Mouse (Mus musculus): ENCODE data around the gene Scn4b. TPM values are rescaled to one million over a fixed set of nuclear protein-coding genes. Genes with fewer than 3 reads are reported as not detected.

The Scn4b gene
- 0.16 and 0.23 TPM in 2 replicates for polyA plus RNA-seq (2012; rRNA removed)

DNA sequence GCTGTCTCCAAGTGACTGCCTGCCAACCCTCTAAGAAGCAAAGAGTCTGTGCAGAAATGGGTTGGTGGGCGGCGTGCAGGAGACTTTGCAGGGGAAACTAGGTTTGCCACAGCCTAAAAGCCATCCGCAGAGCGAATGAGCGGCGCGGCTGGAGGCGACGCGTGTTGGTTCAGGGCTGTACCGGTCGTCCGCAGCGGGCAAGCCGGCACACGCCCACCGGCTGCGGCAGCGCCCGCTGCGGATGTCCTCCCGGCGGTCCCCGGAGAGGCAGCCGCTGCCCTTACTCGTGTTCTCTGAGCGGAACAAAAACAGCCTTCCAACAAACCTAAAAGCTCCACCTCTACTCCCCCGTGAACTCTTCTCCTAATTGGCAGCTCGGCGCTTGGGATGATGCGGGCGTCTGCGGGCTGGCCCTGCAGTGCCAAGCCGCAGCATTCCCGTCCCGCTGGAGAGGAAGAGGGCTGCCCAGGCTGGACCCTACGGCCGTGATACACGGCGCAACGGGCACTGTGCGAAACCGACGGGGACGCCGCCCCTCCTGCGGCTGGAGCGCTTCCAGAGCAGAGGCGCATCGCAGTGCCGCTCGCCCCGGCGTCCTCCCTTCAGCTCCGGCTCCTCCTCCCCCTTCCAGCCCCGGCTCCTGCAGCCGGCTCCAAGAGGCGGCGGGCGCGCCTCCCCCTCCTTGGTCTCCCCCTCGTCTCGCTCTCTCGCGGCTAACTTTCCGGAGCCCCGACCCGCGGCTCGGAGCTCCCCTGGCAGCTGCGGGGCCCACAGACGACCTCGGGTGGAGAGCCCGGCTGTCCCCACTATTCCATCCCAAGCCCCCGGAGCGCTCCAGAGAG, at the start of gene Scn4b:
Gene Scn4b (plus strand): TSS at position 205 of the 842 bp plus-strand sequence.
- no peak for TF ChIP-seq CTCF (IDR thresholded peaks at IDR 0.05; ENCODE audit: borderline replicate concordance, extremely low read depth, insufficient read depth, insufficient read length)
- no peak for TF ChIP-seq POLR2A (IDR thresholded peaks at IDR 0.05; ENCODE audit: borderline replicate concordance, extremely low read depth, insufficient read depth, insufficient read length, poor library complexity, severe bottlenecking)
- DNase-seq (ENCODE audit: low read depth): peak; percentile 70

DNA sequence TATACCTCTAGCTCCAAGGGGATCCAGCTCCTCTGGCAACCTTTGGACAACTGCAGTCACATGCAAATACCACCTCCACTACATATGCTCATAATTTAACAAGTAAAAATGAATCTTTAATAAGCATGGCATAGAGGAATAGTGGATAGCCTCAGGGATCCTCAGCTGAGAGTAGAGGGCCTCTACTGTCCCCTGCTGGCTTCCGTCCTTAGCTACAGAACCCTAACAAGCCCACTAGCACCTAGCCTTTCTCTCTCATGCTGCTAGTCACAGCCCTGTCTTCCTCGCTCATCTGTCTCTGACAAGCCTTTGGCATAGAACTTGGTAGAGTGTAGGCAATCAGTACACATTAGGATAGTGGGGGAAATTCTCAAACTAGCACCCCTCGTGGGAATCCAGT, 47.4 kb upstream of the Scn4b start:
- TF ChIP-seq CTCF (IDR thresholded peaks at IDR 0.05; ENCODE audit: borderline replicate concordance, extremely low read depth, insufficient read depth, insufficient read length) (peak; percentile 21; the same call in 1 of the 2 replicates), POLR2A (IDR thresholded peaks at IDR 0.05; ENCODE audit: borderline replicate concordance, extremely low read depth, insufficient read depth, insufficient read length, poor library complexity, severe bottlenecking) (no peak)
- no peak for DNase-seq (ENCODE audit: low read depth)

DNA sequence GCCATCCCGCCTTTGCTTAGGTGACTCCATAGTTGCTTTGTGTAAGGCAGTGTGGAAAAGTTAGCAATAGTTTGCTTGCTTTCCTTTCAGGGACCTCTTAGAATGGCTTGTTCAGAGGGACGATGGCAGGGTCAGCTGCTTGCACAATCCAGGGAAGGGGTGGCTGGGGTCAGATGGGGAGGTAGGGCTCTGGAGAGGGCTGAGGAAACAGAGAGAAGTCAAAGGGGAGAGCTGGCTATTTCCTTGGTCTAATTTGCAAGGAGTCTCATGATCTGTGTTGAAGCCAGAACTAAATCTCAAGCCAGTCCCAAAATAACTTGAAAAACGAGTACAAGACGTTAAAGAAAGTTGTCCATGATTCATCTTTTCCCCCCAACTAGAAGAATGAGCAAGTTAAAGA, 45.6 kb upstream of the Scn4b start:
- TF ChIP-seq CTCF (IDR thresholded peaks at IDR 0.05; ENCODE audit: borderline replicate concordance, extremely low read depth, insufficient read depth, insufficient read length) (no peak), POLR2A (IDR thresholded peaks at IDR 0.05; ENCODE audit: borderline replicate concordance, extremely low read depth, insufficient read depth, insufficient read length, poor library complexity, severe bottlenecking) (no peak)
- no peak for DNase-seq (ENCODE audit: low read depth)

DNA sequence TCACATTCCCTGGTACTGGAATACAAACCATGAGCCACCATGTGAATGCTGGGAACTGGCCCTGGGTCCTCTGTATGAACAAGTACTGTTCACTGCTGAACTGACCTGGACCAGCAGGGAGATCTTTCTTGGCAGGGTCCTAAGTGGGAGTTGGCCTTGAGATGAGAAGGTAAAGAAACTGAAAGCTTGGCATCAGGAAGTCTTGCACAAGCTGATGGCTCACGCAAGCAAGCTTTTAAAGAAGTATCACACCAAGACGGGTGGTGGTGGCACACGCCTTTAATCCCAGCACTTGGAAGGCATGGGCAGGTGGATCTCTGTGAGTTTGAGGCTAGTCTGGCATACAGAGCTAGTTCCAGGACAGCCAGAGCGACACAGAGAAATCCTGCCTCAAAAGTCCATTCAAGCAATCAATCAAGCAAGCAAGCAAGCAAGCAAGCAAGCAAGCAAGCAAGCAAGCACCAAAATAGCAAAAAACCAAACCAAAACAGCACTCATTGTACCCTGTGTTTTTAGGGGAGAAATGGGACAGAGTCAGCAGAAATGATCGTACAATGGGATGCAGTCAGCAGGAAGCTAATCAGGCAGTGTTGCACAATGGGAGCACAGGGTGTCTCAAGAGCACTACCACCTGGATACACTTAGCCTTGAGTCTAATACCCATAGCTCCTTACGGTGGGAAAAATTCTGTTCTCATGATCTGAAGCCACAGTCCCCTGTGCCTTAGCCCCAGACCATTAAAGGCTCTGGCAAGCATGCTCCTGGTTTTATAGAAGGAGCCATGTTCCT, 42.9 kb upstream of the Scn4b start:
- TF ChIP-seq POLR2A (IDR thresholded peaks at IDR 0.05; ENCODE audit: borderline replicate concordance, extremely low read depth, insufficient read depth, insufficient read length, poor library complexity, severe bottlenecking) (no peak), CTCF (IDR thresholded peaks at IDR 0.05; ENCODE audit: borderline replicate concordance, extremely low read depth, insufficient read depth, insufficient read length) (no peak)
- no peak for DNase-seq (ENCODE audit: low read depth)

DNA sequence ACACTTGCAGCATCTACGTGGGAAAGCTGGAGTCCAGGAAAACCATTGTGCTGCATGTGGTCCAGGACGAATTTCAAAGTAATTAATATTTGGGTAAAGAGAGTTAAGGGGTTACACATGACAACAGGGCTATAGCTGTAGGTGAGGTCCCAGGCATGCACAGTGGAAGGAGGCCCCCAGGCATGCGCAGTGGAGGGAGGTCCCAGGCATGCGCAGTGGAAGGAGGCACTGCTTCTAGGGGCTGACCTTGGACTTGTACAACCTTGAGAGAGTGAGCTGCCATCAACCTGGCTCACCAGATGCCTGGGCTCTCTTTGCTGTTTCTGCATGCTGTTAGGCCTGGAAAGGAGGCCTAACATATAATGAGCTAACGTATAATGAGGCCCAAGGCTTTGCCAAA, 40.3 kb upstream of the Scn4b start:
- no peak for TF ChIP-seq CTCF (IDR thresholded peaks at IDR 0.05; ENCODE audit: borderline replicate concordance, extremely low read depth, insufficient read depth, insufficient read length)
- TF ChIP-seq POLR2A (IDR thresholded peaks at IDR 0.05; ENCODE audit: borderline replicate concordance, extremely low read depth, insufficient read depth, insufficient read length, poor library complexity, severe bottlenecking): no peak
- DNase-seq (ENCODE audit: low read depth): no peak

DNA sequence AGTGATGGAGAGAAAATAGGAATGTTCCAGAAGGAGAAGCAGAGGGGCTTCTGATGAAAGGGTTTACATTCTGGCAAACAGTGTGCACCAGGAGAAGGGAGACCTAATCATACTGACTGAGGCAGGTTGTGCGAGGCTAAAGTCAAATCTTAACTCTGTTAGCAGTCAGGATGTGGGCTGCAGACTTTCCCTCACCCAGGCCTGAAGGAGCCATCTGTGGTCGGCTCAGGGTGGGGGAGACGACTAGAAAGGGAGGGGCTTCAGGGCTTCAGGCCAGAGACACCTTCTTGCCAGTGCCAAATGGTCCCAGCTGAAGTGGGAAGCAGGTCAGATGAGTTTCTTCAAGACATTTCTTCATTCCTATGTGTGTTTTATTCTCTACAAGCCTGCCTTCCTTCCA, 39.8 kb upstream of the Scn4b start:
- no peak for DNase-seq (ENCODE audit: low read depth)
- TF ChIP-seq POLR2A (IDR thresholded peaks at IDR 0.05; ENCODE audit: borderline replicate concordance, extremely low read depth, insufficient read depth, insufficient read length, poor library complexity, severe bottlenecking): no peak
- TF ChIP-seq CTCF (IDR thresholded peaks at IDR 0.05; ENCODE audit: borderline replicate concordance, extremely low read depth, insufficient read depth, insufficient read length): no peak

DNA sequence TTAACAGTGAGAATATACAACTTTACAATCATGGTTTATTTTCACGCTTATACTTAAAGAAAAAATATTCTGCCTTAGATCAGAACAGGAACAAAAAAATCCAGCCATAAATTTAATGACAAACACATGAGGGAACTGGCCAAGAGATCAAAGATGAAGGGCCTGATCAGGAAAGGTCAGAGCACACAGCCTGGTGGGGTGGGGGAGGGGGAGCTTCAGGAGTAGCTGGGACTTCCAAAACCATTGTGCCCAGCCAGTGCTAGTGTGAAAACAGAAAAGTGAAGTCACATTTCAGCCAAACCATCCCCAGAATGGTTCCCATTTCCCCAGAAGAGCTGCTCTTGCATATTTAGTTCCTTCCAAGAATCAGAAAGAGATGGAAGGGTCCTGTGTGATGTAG, 35.7 kb upstream of the Scn4b start:
- no peak for DNase-seq (ENCODE audit: low read depth)
- TF ChIP-seq POLR2A (IDR thresholded peaks at IDR 0.05; ENCODE audit: borderline replicate concordance, extremely low read depth, insufficient read depth, insufficient read length, poor library complexity, severe bottlenecking) (no peak), CTCF (IDR thresholded peaks at IDR 0.05; ENCODE audit: borderline replicate concordance, extremely low read depth, insufficient read depth, insufficient read length) (no peak)

DNA sequence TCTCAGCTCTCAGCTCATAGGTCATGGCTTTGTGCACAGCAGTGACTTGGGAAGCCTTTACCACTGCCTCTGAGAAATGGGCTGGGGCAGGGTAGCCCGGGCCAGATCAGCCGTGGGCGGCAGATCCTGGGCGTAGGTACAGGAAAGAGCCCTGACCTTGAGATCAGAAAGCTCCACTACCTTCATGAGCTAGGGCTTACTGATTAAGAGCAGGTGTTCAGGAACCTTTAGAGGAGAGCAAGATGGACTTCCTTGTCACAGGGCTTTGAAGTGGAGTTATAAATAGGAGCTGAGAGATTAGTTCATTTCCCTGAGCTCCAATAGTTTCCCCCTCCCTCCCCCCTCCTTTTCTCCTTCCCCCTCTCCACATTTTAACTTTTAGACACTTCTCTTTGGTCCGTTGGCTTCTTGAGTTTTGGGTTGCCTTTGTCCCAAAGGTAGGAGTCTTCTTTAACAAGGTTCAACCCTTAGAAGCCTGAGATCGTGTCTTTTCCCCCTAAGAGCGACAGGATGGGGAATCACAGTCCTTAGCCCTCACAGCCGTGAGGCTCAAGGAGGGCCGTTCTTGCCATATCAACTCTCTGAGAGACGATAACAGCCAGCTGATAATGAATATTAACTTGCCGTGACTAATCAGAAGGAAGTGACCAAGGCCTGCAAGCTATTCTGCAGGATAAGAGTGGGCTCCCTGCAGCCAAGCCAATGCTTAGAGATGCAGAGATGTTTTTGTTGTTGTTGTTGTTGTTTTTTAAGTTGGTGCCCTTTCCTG, 34.8 kb upstream of the Scn4b start:
- no peak for DNase-seq (ENCODE audit: low read depth)
- TF ChIP-seq CTCF (IDR thresholded peaks at IDR 0.05; ENCODE audit: borderline replicate concordance, extremely low read depth, insufficient read depth, insufficient read length) (no peak), POLR2A (IDR thresholded peaks at IDR 0.05; ENCODE audit: borderline replicate concordance, extremely low read depth, insufficient read depth, insufficient read length, poor library complexity, severe bottlenecking) (no peak)

DNA sequence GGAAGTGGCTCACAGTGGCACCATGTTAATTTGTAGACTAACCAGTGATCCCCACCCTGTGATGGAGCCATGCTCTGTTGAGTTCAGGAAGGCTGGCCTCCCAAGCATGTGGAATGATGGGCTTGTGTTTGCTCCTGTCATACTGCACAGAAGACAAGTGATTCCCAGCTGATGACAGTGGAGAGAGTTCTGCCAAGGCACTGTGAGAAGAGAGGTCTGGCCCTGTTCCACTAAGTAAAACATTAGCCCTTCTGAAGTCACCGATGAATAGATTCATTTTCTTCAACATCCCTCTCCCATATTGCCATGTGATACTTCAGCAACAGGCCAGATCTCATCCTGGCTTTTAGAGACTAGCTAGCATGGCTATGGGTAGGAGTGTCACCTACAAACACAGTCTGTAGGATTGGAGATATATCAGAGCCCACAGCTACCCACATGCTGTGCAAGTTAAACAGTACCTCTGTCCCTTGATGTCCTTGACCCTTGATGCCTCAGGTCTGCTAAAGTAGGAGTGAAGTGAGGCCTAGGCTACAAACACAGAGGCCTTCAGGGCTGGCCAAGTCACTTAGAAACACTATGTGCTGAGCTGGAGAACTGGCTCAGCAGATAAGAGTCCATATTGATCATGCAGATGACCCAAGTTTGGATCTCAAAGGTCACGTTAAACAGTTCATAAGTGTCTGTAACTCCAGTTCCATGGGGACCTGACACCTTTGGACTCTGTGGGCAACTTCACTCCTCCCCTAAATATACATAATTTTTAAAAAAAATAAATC, 32.4 kb upstream of the Scn4b start:
- TF ChIP-seq POLR2A (IDR thresholded peaks at IDR 0.05; ENCODE audit: borderline replicate concordance, extremely low read depth, insufficient read depth, insufficient read length, poor library complexity, severe bottlenecking): no peak
- TF ChIP-seq CTCF (IDR thresholded peaks at IDR 0.05; ENCODE audit: borderline replicate concordance, extremely low read depth, insufficient read depth, insufficient read length): no peak
- DNase-seq (ENCODE audit: low read depth): no peak

DNA sequence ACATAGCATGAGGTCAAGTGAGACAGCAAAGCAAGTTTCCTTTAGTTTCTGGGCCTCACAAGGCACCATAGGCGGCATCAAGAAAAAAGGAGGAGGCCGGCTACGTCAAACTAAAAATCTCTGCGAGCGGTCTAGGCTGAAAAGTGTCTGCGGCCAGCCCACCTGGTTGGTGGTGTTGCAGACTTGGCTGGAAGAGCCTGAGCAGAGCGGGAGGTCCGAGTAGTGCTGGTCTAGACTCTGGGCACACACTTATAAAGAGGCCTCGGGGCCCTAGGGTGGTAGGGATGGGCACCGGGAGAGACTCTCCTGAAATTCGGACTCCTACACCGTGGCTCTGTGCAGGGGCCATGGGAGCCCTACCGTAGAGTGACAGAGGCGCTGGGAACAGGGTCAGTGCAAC, 22.5 kb upstream of the Scn4b start:
- no peak for TF ChIP-seq CTCF (IDR thresholded peaks at IDR 0.05; ENCODE audit: borderline replicate concordance, extremely low read depth, insufficient read depth, insufficient read length)
- TF ChIP-seq POLR2A (IDR thresholded peaks at IDR 0.05; ENCODE audit: borderline replicate concordance, extremely low read depth, insufficient read depth, insufficient read length, poor library complexity, severe bottlenecking): no peak
- peak; percentile 91 for DNase-seq (ENCODE audit: low read depth)
